Mouse (Mus musculus) ES-E14 (cell line): ENCODE measurements around the gene Cdyl. TPM values are rescaled to one million over a fixed set of nuclear protein-coding genes. Genes with fewer than 3 reads are reported as not detected.
A peak's percentile ranks its signal among the peaks of the same experiment; 100 is the strongest.

Experiments used
- DNase-seq: peaks from one replicate; pipeline ENCODE4 v3.0.0-alpha.2; 2013; ENCODE audit warnings: low read depth, low spot score
- H3K27ac ChIP-seq: 2 replicates; pipeline ENCODE4 v1.5.1; 2012; ENCODE audit warnings: low read depth, mild to moderate bottlenecking, low read length, moderate library complexity, mixed read lengths; ENCODE audit not compliant: poor library complexity, insufficient read depth, severe bottlenecking
- H3K36me3 ChIP-seq: 2 replicates; pipeline ENCODE4 v1.6.1; 2012; ENCODE audit warnings: mild to moderate bottlenecking, low read length, moderate library complexity, mixed read lengths; ENCODE audit not compliant: control insufficient read depth, poor library complexity, insufficient read depth, severe bottlenecking
- H3K4me1 ChIP-seq, 2 experiments: fragments of 150-350 bp in 1 of 2; sonication (generic) in 1 of 2; 2 replicates each; pipeline ENCODE4 v1.6.1; 2012; ENCODE audit warnings: low read length in 2 of 2, mild to moderate bottlenecking in 1 of 2, mixed read lengths in 1 of 2; ENCODE audit not compliant: control insufficient read depth in 2 of 2, insufficient read depth in 2 of 2, poor library complexity in 1 of 2
- H3K4me3 ChIP-seq, 2 experiments: fragments of 150-350 bp in 1 of 2; sonication (generic) in 1 of 2; 2 replicates each; pipeline ENCODE4 v1.5.1; 2012; ENCODE audit warnings: low read length in 2 of 2, low read depth in 1 of 2, mild to moderate bottlenecking in 1 of 2, mixed read lengths in 1 of 2; ENCODE audit not compliant: insufficient read depth in 1 of 2, poor library complexity in 1 of 2, severe bottlenecking in 1 of 2
- H3K9ac ChIP-seq: 2 replicates; pipeline ENCODE4 v1.6.1; 2012; ENCODE audit warnings: low read depth, mild to moderate bottlenecking, low read length, mixed read lengths; ENCODE audit not compliant: poor library complexity, insufficient read depth, severe bottlenecking
- H3K9me3 ChIP-seq: fragments of 150-350 bp; sonication (generic); 2 replicates; pipeline ENCODE4 v1.6.1; 2012; ENCODE audit warnings: low read depth, mild to moderate bottlenecking, low read length; ENCODE audit not compliant: control insufficient read depth, insufficient read depth
- CHD2 ChIP-seq: IDR thresholded peaks from 2 replicates; pipeline ENCODE4 v1.6.1; 2014; ENCODE audit warnings: mild to moderate bottlenecking, low read depth, low read length, inconsistent platforms
- HCFC1 ChIP-seq: IDR thresholded peaks from 2 replicates; pipeline ENCODE4 v1.6.1; 2012; ENCODE audit warnings: low read length, inconsistent platforms, borderline replicate concordance; ENCODE audit not compliant: insufficient read depth
- MAFK ChIP-seq: IDR thresholded peaks from 2 replicates; pipeline ENCODE4 v1.6.1; 2014; ENCODE audit warnings: mild to moderate bottlenecking, low read depth, low read length, inconsistent platforms; ENCODE audit not compliant: insufficient read depth
- ZC3H11A ChIP-seq: IDR thresholded peaks from 2 replicates; pipeline ENCODE4 v1.6.1; 2012; ENCODE audit warnings: low read depth, mild to moderate bottlenecking, inconsistent platforms, low read length, borderline replicate concordance
- ZNF384 ChIP-seq: IDR thresholded peaks from 2 replicates; pipeline ENCODE4 v1.6.1; 2012; ENCODE audit warnings: low read depth, low read length, inconsistent platforms
- in situ Hi-C, 2 experiments: fragments of 600-800 bp; cut with MboI; formaldehyde crosslinking; loops; one replicate each; pipeline ENCODE4 v1.15.1; 2025; ENCODE audit warnings: low sequenced_read_pairs in 2 of 2, inconsistent platforms in 1 of 2; ENCODE audit not compliant: unreplicated experiment in 2 of 2
- total RNA-seq: library from RNA; depleted of rRNA; stranded (reverse); fragments of 300-350 nt; gene quantifications from 2 replicates; pipeline ENCODE4 v1.2.3, GENCODE M21; 2012

Cdyl gene
- total RNA-seq, 1 experiment, result 20.3 TPM

GRCm38 (mm10) chr13:35810160-35810537 lies 150.5 kb downstream of the Cdyl start:
- Histone ChIP-seq H3K9me3 (no peaks in the 10 kb centered on the region), H3K27ac (no peak overlapping the region), H3K4me1 (peaks cover 5 to 14% of the 10 kb centered on the region in 2 experiments; a peak in 3 of 4 replicates), H3K9ac (no peak overlapping the region), H3K4me3 (no peak overlapping the region), H3K36me3 (peaks cover 2% of the 10 kb centered on the region; the same call in 1 of the 2 replicates)
- no peak for TF ChIP-seq MAFK
- no peak for TF ChIP-seq ZNF384
- TF ChIP-seq HCFC1, result no peak
- TF ChIP-seq CHD2, result no peak
- TF ChIP-seq ZC3H11A, result no peak
- no peak for DNase-seq
- in situ Hi-C loops, result no loop called here

- DNase-seq, result no peak
- Histone ChIP-seq H3K4me3 (no peak overlapping the region), H3K36me3 (peaks cover 11% of the 10 kb centered on the region), H3K27ac (no peak overlapping the region), H3K9me3 (no peaks in the 10 kb centered on the region), H3K9ac (no peak overlapping the region), H3K4me1 (peaks cover 5 to 12% of the 10 kb centered on the region in 2 experiments; a peak in 3 of 4 replicates)
- in situ Hi-C loops, result no loop called here
- TF ChIP-seq HCFC1 (no peak), MAFK (no peak), ZC3H11A (no peak), CHD2 (no peak), ZNF384 (0 out of 2 replicates have a peak, but pooled peaks have one; percentile 10)
These were observed 151.9 kb downstream of the Cdyl start for GRCm38 (mm10) chr13:35811361-35812190.

- no peak for DNase-seq
- Histone ChIP-seq H3K9me3 (no peaks in the 10 kb centered on the region), H3K9ac (no peak overlapping the region), H3K27ac (no peak overlapping the region), H3K36me3 (peaks cover 15% of the 10 kb centered on the region), H3K4me3 (no peak overlapping the region), H3K4me1 (peaks cover 2 to 8% of the 10 kb centered on the region in 2 experiments; a peak in 3 of 4 replicates)
- in situ Hi-C loops, result no loop called here
- TF ChIP-seq ZC3H11A, result no peak
- TF ChIP-seq CHD2, result no peak
- no peak for TF ChIP-seq HCFC1
- TF ChIP-seq ZNF384, result no peak
- TF ChIP-seq MAFK, result no peak
These were observed 152.5 kb downstream of the Cdyl start for GRCm38 (mm10) chr13:35812191-35812440.

GRCm38 (mm10) chr13:35813348-35814127 lies 153.9 kb downstream of the Cdyl start:
- H3K4me1 ChIP-seq, result peaks cover 2 to 6% of the 10 kb centered on the region in 2 experiments; a peak in 2 of 4 replicates
- in situ Hi-C loops, result no loop called here
- H3K27ac ChIP-seq, result no peak overlapping the region
- no peak overlapping the region for H3K4me3 ChIP-seq
- no peak overlapping the region for H3K9ac ChIP-seq
- TF ChIP-seq HCFC1 (no peak), CHD2 (no peak), ZNF384 (no peak), ZC3H11A (no peak), MAFK (no peak)
- H3K36me3 ChIP-seq, result peaks cover 22% of the 10 kb centered on the region
- H3K9me3 ChIP-seq, result no peaks in the 10 kb centered on the region
- no peak for DNase-seq
